Mouse (Mus musculus) adrenal gland (tissue): ENCODE data around the gene Nosip.

ENCODE experiments used
- intact Hi-C: fragments of 180-260 bp; cut with DNase I; formaldehyde crosslinking; loops from one replicate; pipeline ENCODE4 v1.15.1; 2025

Nosip gene

GRCm38 (mm10) chr7:45056329-45056971, 5.8 kb upstream of the Nosip start:
- intact Hi-C loops: no loop called here

GRCm38 (mm10) chr7:45056972-45057348, 5.3 kb upstream of the Nosip start:
- intact Hi-C loops: no loop called here

GRCm38 (mm10) chr7:45058607-45059571, 3.3 kb upstream of the Nosip start:
- intact Hi-C loops: no loop called here

- intact Hi-C loops: no loop called here
Measured at GRCm38 (mm10) chr7:45060632-45061122, 1.6 kb upstream of the Nosip start.

GRCm38 (mm10) chr7:45061532-45062075, 625 bp upstream of the Nosip start:
- intact Hi-C loops: no loop called here

- intact Hi-C loops: loop anchor here (2.0 kb wide), 1 partner anchor 85 kb away; no protein-coding TSS in a partner anchor
Measured at GRCm38 (mm10) chr7:45067190-45067999, 5.2 kb downstream of the Nosip start.

- intact Hi-C loops: loop anchor here (2.0 kb wide), 1 partner anchor 85 kb away; no protein-coding TSS in a partner anchor
Measured at GRCm38 (mm10) chr7:45068000-45068318, 5.7 kb downstream of the Nosip start.

- intact Hi-C loops: loop anchor here (5.0 kb wide), 2 partner anchors 32 to 47 kb away; no protein-coding TSS in a partner anchor
Measured at GRCm38 (mm10) chr7:45069671-45070070, 7.4 kb downstream of the Nosip start.

GRCm38 (mm10) chr7:45072230-45072629, 10.0 kb downstream of the Nosip start:
- intact Hi-C loops: loop anchor here (5.0 kb wide), 2 partner anchors 35 to 50 kb away; no protein-coding TSS in a partner anchor

- intact Hi-C loops: loop anchor here (5.0 kb wide), 2 partner anchors 36 to 51 kb away; no protein-coding TSS in a partner anchor
Measured at GRCm38 (mm10) chr7:45073171-45073707, 11.0 kb downstream of the Nosip start.

GRCm38 (mm10) chr7:45073949-45074348, 11.7 kb downstream of the Nosip start:
- intact Hi-C loops: loop anchor here (5.0 kb wide), 2 partner anchors 37 to 52 kb away; no protein-coding TSS in a partner anchor

GRCm38 (mm10) chr7:45075405-45075804, 13.2 kb downstream of the Nosip start:
- intact Hi-C loops: loop anchor here (5.0 kb wide), 1 partner anchor 127 kb away; the partner anchor contains the start of gene Ccdc155

- intact Hi-C loops: loop anchor here (5.0 kb wide), 1 partner anchor 126 kb away; the partner anchor contains the start of gene Ccdc155
Measured at GRCm38 (mm10) chr7:45076501-45076900, 14.3 kb downstream of the Nosip start.

- intact Hi-C loops: loop anchor here (5.0 kb wide), 1 partner anchor 125 kb away; the partner anchor contains the start of gene Ccdc155
Measured at GRCm38 (mm10) chr7:45077322-45077721, 15.1 kb downstream of the Nosip start.

- intact Hi-C loops: loop anchor here (5.0 kb wide), 1 partner anchor 124 kb away; the partner anchor contains the start of gene Ccdc155
Measured at GRCm38 (mm10) chr7:45077829-45078228, 15.6 kb downstream of the Nosip start.

GRCm38 (mm10) chr7:45078513-45078912, 16.3 kb downstream of the Nosip start:
- intact Hi-C loops: loop anchor here (5.0 kb wide), 1 partner anchor 124 kb away; the partner anchor contains the start of gene Ccdc155

- intact Hi-C loops: loop anchor here (1.0 to 5.0 kb wide), 3 partner anchors 42 to 122 kb away; partner anchors contain the start of genes Ccdc155, Flt3l, Gm45713 and Rps11
Measured at GRCm38 (mm10) chr7:45079856-45080255, 17.6 kb downstream of the Nosip start.

- intact Hi-C loops: loop anchor here (5.0 kb wide), 1 partner anchor 41 kb away; the partner anchor contains the start of gene Rps11
Measured at GRCm38 (mm10) chr7:45081016-45081415, 18.8 kb downstream of the Nosip start.
